Mouse (Mus musculus): Measurements from ENCODE around the gene Drc1. TPM values are rescaled to one million over a fixed set of nuclear protein-coding genes. Genes with fewer than 3 reads are reported as not detected.

Gene Drc1
- polyA plus RNA-seq, 1 experiment from 2014 or later = 0.99 TPM

DNA sequence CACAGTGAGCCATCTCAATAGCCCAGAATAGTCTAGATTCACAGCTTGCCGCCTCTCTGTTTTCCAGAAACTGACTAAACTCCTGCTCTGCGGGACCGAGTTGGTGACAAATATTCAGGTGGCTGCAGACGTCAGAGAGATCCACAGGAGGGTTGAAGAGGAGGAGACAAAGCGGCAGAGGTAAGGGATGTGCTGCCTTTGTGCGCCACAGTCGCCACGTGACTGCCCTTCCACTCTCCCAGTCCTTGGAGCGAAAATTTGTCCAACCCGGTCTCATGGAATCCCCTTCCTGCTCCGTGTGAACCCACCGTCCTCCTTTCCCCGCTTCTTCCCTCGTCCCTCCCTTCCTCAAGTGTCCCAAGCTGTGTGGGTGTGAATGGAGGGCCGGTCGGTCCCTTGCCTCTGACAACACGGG lies 61.4 kb downstream of the Drc1 start:
- H3K27ac ChIP-seq (ENCODE audit: low read depth, low read length) = no peak overlapping the region
- ATAC-seq (replicated peaks; ENCODE audit: low FRiP score) (no peak), DNase-seq (ENCODE audit: low spot score) (no peak)
- H3K9ac ChIP-seq (ENCODE audit: low read length) = no peak overlapping the region; the same call in 1 of the 2 replicates
- no peaks in the 10 kb centered on the region for H3K36me3 ChIP-seq (ENCODE audit: control insufficient read depth, insufficient read depth, low read length)
- H3K4me2 ChIP-seq (ENCODE audit: low read depth, low read length, severe bottlenecking) = peak overlapping the region; percentile 53
- peak overlapping the region; percentile 16 for H3K4me3 ChIP-seq (ENCODE audit: low read depth, low read length)
- peaks cover 2% of the 10 kb centered on the region; the same call in 1 of the 2 replicates for H3K4me1 ChIP-seq (replicated peaks; ENCODE audit: control insufficient read depth, insufficient read depth, low read length)
- WGBS = 6% methylated on average over 17 of the region's 17 CpGs
- no peaks in the 10 kb centered on the region for H3K27me3 ChIP-seq (ENCODE audit: control insufficient read depth, insufficient read depth, low read length)
- H3K9me3 ChIP-seq (ENCODE audit: control insufficient read depth, low read length) = no peaks in the 10 kb centered on the region

- Histone ChIP-seq H3K9ac (ENCODE audit: low read length) (no peak overlapping the region; the same call in 1 of the 2 replicates), H3K4me2 (ENCODE audit: low read depth, low read length, severe bottlenecking) (peak overlapping the region; percentile 53), H3K4me3 (ENCODE audit: low read depth, low read length) (peak overlapping the region; percentile 16), H3K36me3 (ENCODE audit: control insufficient read depth, insufficient read depth, low read length) (no peaks in the 10 kb centered on the region), H3K27me3 (ENCODE audit: control insufficient read depth, insufficient read depth, low read length) (no peaks in the 10 kb centered on the region), H3K4me1 (replicated peaks; ENCODE audit: control insufficient read depth, insufficient read depth, low read length) (peaks cover 2% of the 10 kb centered on the region; the same call in 1 of the 2 replicates), H3K9me3 (ENCODE audit: control insufficient read depth, low read length) (no peaks in the 10 kb centered on the region), H3K27ac (ENCODE audit: low read depth, low read length) (no peak overlapping the region)
- WGBS = 3% methylated on average over 9 of the region's 9 CpGs
- ATAC-seq (replicated peaks; ENCODE audit: low FRiP score) = no peak
- peak; percentile 84 for DNase-seq (ENCODE audit: low spot score)
Observed at GRCm38 (mm10) chr5:30343107-30343506, 61.9 kb downstream of the Drc1 start.

- Histone ChIP-seq H3K27ac (ENCODE audit: low read depth, low read length) (no peak overlapping the region), H3K9ac (ENCODE audit: low read length) (no peak overlapping the region), H3K4me2 (ENCODE audit: low read depth, low read length, severe bottlenecking) (no peak overlapping the region), H3K4me3 (ENCODE audit: low read depth, low read length) (no peak overlapping the region), H3K27me3 (ENCODE audit: control insufficient read depth, insufficient read depth, low read length) (no peaks in the 10 kb centered on the region), H3K36me3 (ENCODE audit: control insufficient read depth, insufficient read depth, low read length) (no peaks in the 10 kb centered on the region), H3K4me1 (replicated peaks; ENCODE audit: control insufficient read depth, insufficient read depth, low read length) (peaks cover 2% of the 10 kb centered on the region; the same call in 1 of the 2 replicates), H3K9me3 (ENCODE audit: control insufficient read depth, low read length) (no peaks in the 10 kb centered on the region)
- ATAC-seq (replicated peaks; ENCODE audit: low FRiP score) = no peak
- WGBS = 84% methylated on average over 5 of the region's 5 CpGs
- no peak for DNase-seq (ENCODE audit: low spot score)
Observed at GRCm38 (mm10) chr5:30343886-30344285, 62.7 kb downstream of the Drc1 start.

GRCm38 (mm10) chr5:30353605-30354004 lies 72.4 kb downstream of the Drc1 start:
- no peak for ATAC-seq (replicated peaks; ENCODE audit: low FRiP score)
- DNase-seq (ENCODE audit: low spot score) = no peak
- Histone ChIP-seq H3K4me3 (ENCODE audit: low read depth, low read length) (no peak overlapping the region), H3K4me2 (ENCODE audit: low read depth, low read length, severe bottlenecking) (no peak overlapping the region), H3K36me3 (ENCODE audit: control insufficient read depth, insufficient read depth, low read length) (no peaks in the 10 kb centered on the region), H3K27ac (ENCODE audit: low read depth, low read length) (no peak overlapping the region), H3K9ac (ENCODE audit: low read length) (no peak overlapping the region), H3K4me1 (replicated peaks; ENCODE audit: control insufficient read depth, insufficient read depth, low read length) (no peaks in the 10 kb centered on the region), H3K9me3 (ENCODE audit: control insufficient read depth, low read length) (no peaks in the 10 kb centered on the region), H3K27me3 (ENCODE audit: control insufficient read depth, insufficient read depth, low read length) (no peaks in the 10 kb centered on the region)
- 70% methylated on average over 3 of the region's 3 CpGs for WGBS

DNA sequence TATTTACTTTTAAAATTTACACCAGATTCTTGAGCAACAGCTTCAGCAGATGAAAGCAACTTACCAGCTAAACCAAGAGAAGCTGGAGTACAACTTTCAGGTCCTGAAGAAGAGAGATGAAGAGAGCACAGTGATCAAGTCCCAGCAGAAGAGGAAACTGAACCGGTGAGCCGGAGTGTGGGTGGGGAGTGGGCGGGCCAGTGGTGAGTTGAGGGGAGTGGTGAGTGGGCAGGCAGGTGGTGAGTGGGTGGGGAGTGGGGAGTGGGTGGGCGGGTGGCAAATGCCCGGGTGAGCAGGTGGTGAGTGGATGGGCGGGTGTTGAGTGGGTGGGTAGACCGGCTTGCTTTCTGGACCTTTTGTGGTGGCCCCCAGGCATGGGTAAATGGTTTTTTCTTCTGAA lies 73.9 kb downstream of the Drc1 start:
- Histone ChIP-seq H3K9ac (ENCODE audit: low read length) (no peak overlapping the region), H3K27ac (ENCODE audit: low read depth, low read length) (no peak overlapping the region), H3K4me3 (ENCODE audit: low read depth, low read length) (no peak overlapping the region), H3K4me1 (replicated peaks; ENCODE audit: control insufficient read depth, insufficient read depth, low read length) (no peaks in the 10 kb centered on the region), H3K36me3 (ENCODE audit: control insufficient read depth, insufficient read depth, low read length) (no peaks in the 10 kb centered on the region), H3K4me2 (ENCODE audit: low read depth, low read length, severe bottlenecking) (no peak overlapping the region), H3K27me3 (ENCODE audit: control insufficient read depth, insufficient read depth, low read length) (no peaks in the 10 kb centered on the region), H3K9me3 (ENCODE audit: control insufficient read depth, low read length) (no peaks in the 10 kb centered on the region)
- WGBS = 85% methylated on average over 7 of the region's 7 CpGs
- ATAC-seq (replicated peaks; ENCODE audit: low FRiP score) (no peak), DNase-seq (ENCODE audit: low spot score) (no peak)

GRCm38 (mm10) chr5:30355559-30356159 lies 74.5 kb downstream of the Drc1 start:
- H3K4me3 ChIP-seq (ENCODE audit: low read depth, low read length) = no peak overlapping the region
- H3K9ac ChIP-seq (ENCODE audit: low read length) = no peak overlapping the region
- H3K4me2 ChIP-seq (ENCODE audit: low read depth, low read length, severe bottlenecking) = no peak overlapping the region
- no peaks in the 10 kb centered on the region for H3K27me3 ChIP-seq (ENCODE audit: control insufficient read depth, insufficient read depth, low read length)
- ATAC-seq (replicated peaks; ENCODE audit: low FRiP score) (no peak), DNase-seq (ENCODE audit: low spot score) (no peak)
- WGBS = 86% methylated on average over 14 of the region's 14 CpGs
- no peaks in the 10 kb centered on the region for H3K4me1 ChIP-seq (replicated peaks; ENCODE audit: control insufficient read depth, insufficient read depth, low read length)
- no peaks in the 10 kb centered on the region for H3K36me3 ChIP-seq (ENCODE audit: control insufficient read depth, insufficient read depth, low read length)
- no peaks in the 10 kb centered on the region for H3K9me3 ChIP-seq (ENCODE audit: control insufficient read depth, low read length)
- H3K27ac ChIP-seq (ENCODE audit: low read depth, low read length) = no peak overlapping the region

- no peak overlapping the region for H3K4me3 ChIP-seq (ENCODE audit: low read depth, low read length)
- H3K9me3 ChIP-seq (ENCODE audit: control insufficient read depth, low read length) = no peaks in the 10 kb centered on the region
- no peak overlapping the region for H3K9ac ChIP-seq (ENCODE audit: low read length)
- no peak overlapping the region for H3K4me2 ChIP-seq (ENCODE audit: low read depth, low read length, severe bottlenecking)
- no peak overlapping the region for H3K27ac ChIP-seq (ENCODE audit: low read depth, low read length)
- DNase-seq (ENCODE audit: low spot score) (no peak), ATAC-seq (replicated peaks; ENCODE audit: low FRiP score) (no peak)
- H3K27me3 ChIP-seq (ENCODE audit: control insufficient read depth, insufficient read depth, low read length) = no peaks in the 10 kb centered on the region
- WGBS = 83% methylated on average over 7 of the region's 7 CpGs
- H3K36me3 ChIP-seq (ENCODE audit: control insufficient read depth, insufficient read depth, low read length) = no peaks in the 10 kb centered on the region
- H3K4me1 ChIP-seq (replicated peaks; ENCODE audit: control insufficient read depth, insufficient read depth, low read length) = no peaks in the 10 kb centered on the region
Observed at GRCm38 (mm10) chr5:30356647-30357046, 75.5 kb downstream of the Drc1 start.

- 88% methylated on average over 10 of the region's 10 CpGs for WGBS
- H3K27me3 ChIP-seq (ENCODE audit: control insufficient read depth, insufficient read depth, low read length) = no peaks in the 10 kb centered on the region
- no peak for DNase-seq (ENCODE audit: low spot score)
- H3K4me3 ChIP-seq (ENCODE audit: low read depth, low read length) = no peak overlapping the region
- no peak overlapping the region for H3K4me2 ChIP-seq (ENCODE audit: low read depth, low read length, severe bottlenecking)
- H3K36me3 ChIP-seq (ENCODE audit: control insufficient read depth, insufficient read depth, low read length) = no peaks in the 10 kb centered on the region
- ATAC-seq (replicated peaks; ENCODE audit: low FRiP score) = no peak
- no peaks in the 10 kb centered on the region for H3K9me3 ChIP-seq (ENCODE audit: control insufficient read depth, low read length)
- H3K4me1 ChIP-seq (replicated peaks; ENCODE audit: control insufficient read depth, insufficient read depth, low read length) = no peaks in the 10 kb centered on the region
- no peak overlapping the region for H3K27ac ChIP-seq (ENCODE audit: low read depth, low read length)
- no peak overlapping the region for H3K9ac ChIP-seq (ENCODE audit: low read length)
Observed at GRCm38 (mm10) chr5:30358436-30359099, 77.4 kb downstream of the Drc1 start.

DNA sequence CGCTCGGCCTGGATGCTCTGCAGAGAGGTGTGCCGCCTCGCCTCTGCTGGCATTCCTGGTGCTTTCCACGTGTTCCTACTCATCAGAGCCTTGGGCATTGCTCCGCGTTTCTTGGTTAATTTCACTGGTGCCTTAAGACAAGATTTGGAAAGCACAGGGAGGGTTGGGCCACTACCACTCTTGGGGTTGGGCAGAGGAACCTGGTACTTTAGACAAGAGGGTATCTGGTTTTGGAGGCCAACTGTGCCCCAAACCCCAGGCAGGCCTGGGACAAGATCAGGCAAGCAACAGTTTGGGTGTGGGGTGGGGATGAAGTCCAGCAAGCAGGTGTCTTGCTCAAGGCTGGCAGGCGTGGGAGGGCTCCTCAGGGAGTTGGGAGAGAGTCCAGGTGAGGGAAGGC lies 86.2 kb downstream of the Drc1 start:
- DNase-seq (ENCODE audit: low spot score) = no peak
- no peak overlapping the region for H3K27ac ChIP-seq (ENCODE audit: low read depth, low read length)
- H3K4me3 ChIP-seq (ENCODE audit: low read depth, low read length) = no peak overlapping the region
- no peak for ATAC-seq (replicated peaks; ENCODE audit: low FRiP score)
- H3K4me1 ChIP-seq (replicated peaks; ENCODE audit: control insufficient read depth, insufficient read depth, low read length) = no peaks in the 10 kb centered on the region
- H3K27me3 ChIP-seq (ENCODE audit: control insufficient read depth, insufficient read depth, low read length) = no peaks in the 10 kb centered on the region
- WGBS = 73% methylated on average over 8 of the region's 8 CpGs
- no peaks in the 10 kb centered on the region for H3K9me3 ChIP-seq (ENCODE audit: control insufficient read depth, low read length)
- no peak overlapping the region for H3K4me2 ChIP-seq (ENCODE audit: low read depth, low read length, severe bottlenecking)
- no peak overlapping the region for H3K9ac ChIP-seq (ENCODE audit: low read length)
- no peaks in the 10 kb centered on the region for H3K36me3 ChIP-seq (ENCODE audit: control insufficient read depth, insufficient read depth, low read length)

All from forebrain, embryonic 11.5 days (tissue).